8 mouse cellular contexts compared by ENCODE assay signal in genomic region chr5:74068714-74069321, GRCm38 (mm10). TPM values are rescaled to one million over a fixed set of nuclear protein-coding genes. Genes with fewer than 3 reads are reported as not detected.
DNase-seq lines count a peak whose midpoint lies in the region; ATAC-seq and TF ChIP-seq lines count a peak whose summit lies in the region.

No protein-coding gene starts in this region.

- H3K79me3 ChIP-seq in C2C12 (ENCODE audit: low read depth): peaks cover 2% of the 10 kb centered on the region

- H3K27me3 ChIP-seq in C2C12 (ENCODE audit: control insufficient read depth, insufficient read depth, insufficient read length): no peaks in the 10 kb centered on the region
- H3K27me3 ChIP-seq in embryonic facial prominence, embryonic 12.5 days: no peaks in the 10 kb centered on the region
- H3K27me3 ChIP-seq in heart, embryonic 10.5 days (ENCODE audit: insufficient read depth, poor library complexity, severe bottlenecking): no peaks in the 10 kb centered on the region
- 0 out of 2 replicates have a peak, but pooled peaks cover 4% of the 10 kb centered on the region for H3K27me3 ChIP-seq in liver, embryonic 12.5 days (replicated peaks)

- ATAC-seq in embryonic facial prominence, embryonic 12.5 days (ENCODE audit: insufficient number of reproducible peaks, insufficient read depth, low FRiP score, low TSS enrichment): peak; percentile 30
- peak; percentile 14 for ATAC-seq in liver, embryonic 12.5 days
- ATAC-seq in monocyte, adult 5-6 weeks (replicated peaks; ENCODE audit: insufficient number of reproducible peaks, low FRiP score, low TSS enrichment, poor library complexity, severe bottlenecking): peak; percentile 33; the same call in 1 of the 2 replicates

- no peaks in the 10 kb centered on the region for H3K36me3 ChIP-seq in C2C12 (ENCODE audit: control insufficient read depth, insufficient read depth)
- no peaks in the 10 kb centered on the region for H3K36me3 ChIP-seq in embryonic facial prominence, embryonic 12.5 days
- H3K36me3 ChIP-seq in heart, embryonic 10.5 days: no peaks in the 10 kb centered on the region
- no peaks in the 10 kb centered on the region; the same call in 1 of the 2 replicates for H3K36me3 ChIP-seq in liver, embryonic 12.5 days

- H3K4me3 ChIP-seq in C2C12 (ENCODE audit: insufficient read depth, poor library complexity, severe bottlenecking): peak overlapping the region; percentile 59
- peak overlapping the region; percentile 82 for H3K4me3 ChIP-seq in embryonic facial prominence, embryonic 12.5 days
- peak overlapping the region; percentile 96 for H3K4me3 ChIP-seq in heart, embryonic 10.5 days
- H3K4me3 ChIP-seq in liver, embryonic 12.5 days: peak overlapping the region; percentile 80

- H3ac ChIP-seq in C2C12 (ENCODE audit: control insufficient read depth, insufficient read length, low read depth): peak overlapping the region; percentile 74

- peaks cover 35% of the 10 kb centered on the region for H3K79me2 ChIP-seq in C2C12 (ENCODE audit: control insufficient read depth, insufficient read depth)

- H3K9me3 ChIP-seq in embryonic facial prominence, embryonic 12.5 days: no peaks in the 10 kb centered on the region
- H3K9me3 ChIP-seq in heart, embryonic 10.5 days: no peaks in the 10 kb centered on the region
- no peaks in the 10 kb centered on the region for H3K9me3 ChIP-seq in liver, embryonic 12.5 days (replicated peaks)

- H3K4me1 ChIP-seq in embryonic facial prominence, embryonic 12.5 days: peaks cover 39% of the 10 kb centered on the region
- H3K4me1 ChIP-seq in heart, embryonic 10.5 days: peaks cover 42% of the 10 kb centered on the region
- H3K4me1 ChIP-seq in liver, embryonic 12.5 days: peaks cover 54% of the 10 kb centered on the region

- H3K4me2 ChIP-seq in embryonic facial prominence, embryonic 12.5 days (replicated peaks): peak overlapping the region; percentile 66
- H3K4me2 ChIP-seq in liver, embryonic 12.5 days: peak overlapping the region; percentile 97

- peak overlapping the region; percentile 90 for H3K9ac ChIP-seq in embryonic facial prominence, embryonic 12.5 days
- peak overlapping the region; percentile 93 for H3K9ac ChIP-seq in liver, embryonic 12.5 days

- H3K27ac ChIP-seq in embryonic facial prominence, embryonic 12.5 days: peak overlapping the region; percentile 98
- H3K27ac ChIP-seq in heart, embryonic 10.5 days: peak overlapping the region; percentile 99
- H3K27ac ChIP-seq in liver, embryonic 12.5 days: peak overlapping the region; percentile 93

- DNase-seq in ZHBTc4 (ENCODE audit: low read depth, low spot score): peak; percentile 86
- DNase-seq in heart, embryonic 10.5 days (ENCODE audit: low spot score): peak; percentile 85
- peak; percentile 85 to 87 for DNase-seq in kidney, adult 8-10 months
- peak; percentile 70 for DNase-seq in testis, postnatal 14 days (ENCODE audit: low spot score)

- no peak for TF ChIP-seq CTCF in C2C12 (IDR thresholded peaks at IDR 0.05; ENCODE audit: control insufficient read depth, insufficient read depth, insufficient read length)

- WGBS in embryonic facial prominence, embryonic 12.5 days: under 1% methylated on average over 18 of the region's 18 CpGs
- WGBS in heart, embryonic 10.5 days: 1% methylated on average over 18 of the region's 18 CpGs
- 1% methylated on average over 18 of the region's 18 CpGs for WGBS in liver, embryonic 12.5 days (ENCODE audit: insufficient replicate concordance)

TF ChIP-seq in C2C12, 6 proteins besides CTCF, POLR2A, EP300 and RAD21:
- no peak for TF ChIP-seq MAX (IDR thresholded peaks at IDR 0.05)
- no peak for TF ChIP-seq CEBPB (IDR thresholded peaks at IDR 0.05; ENCODE audit: low read depth)
- TF ChIP-seq MYOG (IDR thresholded peaks at IDR 0.05; ENCODE audit: control insufficient read depth, extremely low read depth, insufficient read length): no peak
- TF ChIP-seq MYOD1 (IDR thresholded peaks at IDR 0.05; ENCODE audit: control insufficient read depth, insufficient read length, low read depth): no peak
- no peak for TF ChIP-seq USF1 (IDR thresholded peaks at IDR 0.05; ENCODE audit: low read depth)
- TF ChIP-seq FOSL1 (IDR thresholded peaks at IDR 0.05; ENCODE audit: insufficient read depth, low read length, poor library complexity, severe bottlenecking): no peak

RNA-seq across cellular contexts. Expression of gene Usp46, which starts 0.6 kb away (rescaled TPM):
- 6.7 TPM for polyA plus RNA-seq in C2C12 (2012; fragmentation: generic; extraction: Trizol)
- polyA plus RNA-seq in embryonic facial prominence, embryonic 12.5 days (2016; fragmentation: Nextera tagmentation; extraction: Ambion mirVana): 44.0 and 45.9 TPM in 2 replicates
- 31.0 and 34.7 TPM in 2 replicates for polyA plus RNA-seq in heart, embryonic 10.5 days (2016; fragmentation: Nextera tagmentation; extraction: Ambion mirVana)
- polyA plus RNA-seq in liver, embryonic 12.5 days (2016; fragmentation: Nextera tagmentation; extraction: Ambion mirVana): 29.5 and 31.8 TPM in 2 replicates
- total RNA-seq in monocyte, adult 5-6 weeks (2017): 1.8 to 10.5 TPM (median 5.8 TPM) in 3 replicates

Comparison
In these comparisons a context has a peak if more than half of its experiments do, and no peak if none do; other contexts are left out.
1. Peak in every context shown above with its lines: DNase-seq, ATAC-seq, H3K4me3 ChIP-seq and H3K27ac ChIP-seq.